Mouse (Mus musculus) forebrain, embryonic 14.5 days (tissue): ENCODE measurements at regions not wholly inside any gene's neighbourhood (a gene's known extent, or its start where the extent isn't known, plus 50 kb on each side); places are given as distances from the start of the nearest gene placed in this dataset.
"Not testable (repeated sequence)": the region's sequence is repeated elsewhere in the genome, so short reads cannot be mapped to it uniquely, and the experiment has no call there.

ENCODE experiments used
- ATAC-seq: fragments of 200-750 bp; cut with Nextera tagmentation; 2 replicates; pipeline ENCODE4 v1.8.0; 2017; ENCODE audit warnings: mild to moderate bottlenecking, moderate library complexity
- DNase-seq: peaks from one replicate; pipeline ENCODE4 v3.0.0-alpha.2; 2015; ENCODE audit warnings: low spot score
- H3K27ac ChIP-seq: fragments of 300-500 bp; sonication (generic); 2 replicates; pipeline ENCODE4 v1.5.1; 2014; ENCODE audit warnings: low read depth, mild to moderate bottlenecking, control low read depth, low read length, moderate library complexity
- H3K27me3 ChIP-seq: fragments of 300-500 bp; sonication (generic); replicated peaks from 2 replicates; pipeline ENCODE4 v1.6.1; 2014; ENCODE audit warnings: low read length, control low read depth, mixed read lengths; ENCODE audit not compliant: control insufficient read depth, insufficient read depth
- H3K36me3 ChIP-seq: fragments of 300-500 bp; sonication (generic); 2 replicates; pipeline ENCODE4 v1.6.1; 2014; ENCODE audit warnings: low read length, control low read depth; ENCODE audit not compliant: control insufficient read depth, insufficient read depth
- H3K4me1 ChIP-seq: fragments of 300-500 bp; sonication (generic); 2 replicates; pipeline ENCODE4 v1.6.1; 2014; ENCODE audit warnings: antibody characterized with exemption, low read length, control low read depth; ENCODE audit not compliant: control insufficient read depth, insufficient read depth
- H3K4me2 ChIP-seq: fragments of 300-500 bp; sonication (generic); 2 replicates; pipeline ENCODE4 v1.6.1; 2014; ENCODE audit warnings: mild to moderate bottlenecking, control low read depth, low read length
- H3K4me3 ChIP-seq: fragments of 300-500 bp; sonication (generic); 2 replicates; pipeline ENCODE4 v1.5.1; 2014; ENCODE audit warnings: low read depth, low read length, control low read depth
- H3K9ac ChIP-seq: fragments of 300-500 bp; sonication (generic); 2 replicates; pipeline ENCODE4 v1.6.1; 2014; ENCODE audit warnings: mild to moderate bottlenecking, low read length, control low read depth, moderate library complexity
- H3K9me3 ChIP-seq: fragments of 300-500 bp; sonication (generic); replicated peaks from 2 replicates; pipeline ENCODE4 v1.6.1; 2016; ENCODE audit warnings: low read length, control low read depth, mixed read lengths; ENCODE audit not compliant: control insufficient read depth
- WGBS: fragments of 180-500 bp; shearing (Covaris S2); extraction: QIAGEN DNeasy Blood & Tissue Kit; methylation state at CpG from one replicate; pipeline ENCODE4 v1.1.7; 2014; 5-methylcytosine and 5-hydroxymethylcytosine counted together

- Histone ChIP-seq H3K9me3 (no peaks in the 10 kb centered on the region), H3K4me3 (no peak overlapping the region), H3K9ac (no peak overlapping the region), H3K27me3 (no peaks in the 10 kb centered on the region), H3K27ac (no peak overlapping the region), H3K4me1 (no peaks in the 10 kb centered on the region), H3K36me3 (no peaks in the 10 kb centered on the region), H3K4me2 (no peak overlapping the region)
- DNase-seq (peak; percentile 45), ATAC-seq (no peak)
- WGBS: 82% methylated on average over 1 of the region's 1 CpGs
Measured at GRCm38 (mm10) chr3:6004423-6004822, 253.8 kb downstream of the Gm8797 start.

DNA sequence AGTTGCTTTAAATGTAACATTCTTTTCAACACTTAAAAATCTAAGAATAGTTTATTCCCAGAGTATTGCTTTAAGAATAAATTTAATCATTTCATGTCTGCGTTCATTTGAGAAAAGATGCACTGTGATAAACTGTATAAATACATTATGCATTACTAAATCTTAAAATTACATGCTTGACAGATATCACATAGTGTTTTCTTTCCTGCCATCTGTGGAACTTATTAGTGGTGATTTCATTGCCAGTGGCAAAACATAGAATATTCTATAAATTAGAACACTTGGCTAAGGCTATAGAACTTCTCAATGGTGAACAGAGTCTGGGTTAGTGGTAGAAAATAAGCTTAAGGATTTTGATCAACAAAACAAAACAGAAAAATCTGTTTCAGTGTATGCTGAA lies 268.1 kb downstream of the Gm8797 start:
- Histone ChIP-seq H3K9me3 (no peaks in the 10 kb centered on the region), H3K27me3 (no peaks in the 10 kb centered on the region), H3K9ac (no peak overlapping the region), H3K4me1 (no peaks in the 10 kb centered on the region), H3K4me3 (no peak overlapping the region), H3K36me3 (no peaks in the 10 kb centered on the region), H3K27ac (no peak overlapping the region), H3K4me2 (no peak overlapping the region)
- ATAC-seq (peak; percentile 60; the same call in 1 of the 2 replicates), DNase-seq (peak; percentile 61)
- WGBS: 81% methylated on average over 1 of the region's 1 CpGs

- not testable (repeated sequence) for H3K9me3 ChIP-seq, H3K4me2 ChIP-seq, H3K4me3 ChIP-seq, H3K9ac ChIP-seq, H3K4me1 ChIP-seq, H3K27me3 ChIP-seq, H3K27ac ChIP-seq, ATAC-seq, DNase-seq, H3K36me3 ChIP-seq
- WGBS: 46% methylated on average over 3 of the region's 3 CpGs
Measured at GRCm38 (mm10) chr3:6041325-6041724, 290.7 kb downstream of the Gm8797 start.

- Histone ChIP-seq H3K36me3 (no peaks in the 10 kb centered on the region), H3K27ac (no peak overlapping the region), H3K4me2 (no peak overlapping the region), H3K4me3 (no peak overlapping the region), H3K9ac (no peak overlapping the region), H3K9me3 (no peaks in the 10 kb centered on the region), H3K27me3 (no peaks in the 10 kb centered on the region), H3K4me1 (no peaks in the 10 kb centered on the region)
- WGBS: 90% methylated on average over 4 of the region's 4 CpGs
- no peak for DNase-seq
- ATAC-seq: no peak
Measured at GRCm38 (mm10) chr3:6049472-6050045, 299.0 kb downstream of the Gm8797 start.

- Histone ChIP-seq H3K27me3 (no peaks in the 10 kb centered on the region), H3K4me3 (no peak overlapping the region), H3K9me3 (no peaks in the 10 kb centered on the region), H3K9ac (no peak overlapping the region), H3K4me2 (no peak overlapping the region), H3K27ac (no peak overlapping the region), H3K4me1 (no peaks in the 10 kb centered on the region), H3K36me3 (no peaks in the 10 kb centered on the region)
- DNase-seq (no peak), ATAC-seq (no peak)
- WGBS: 90% methylated on average over 2 of the region's 2 CpGs
Measured at GRCm38 (mm10) chr3:6051901-6052300, 301.3 kb downstream of the Gm8797 start.

- Histone ChIP-seq H3K27ac (no peak overlapping the region), H3K36me3 (no peaks in the 10 kb centered on the region), H3K4me2 (no peak overlapping the region), H3K4me1 (no peaks in the 10 kb centered on the region), H3K9me3 (no peaks in the 10 kb centered on the region), H3K27me3 (no peaks in the 10 kb centered on the region), H3K9ac (no peak overlapping the region), H3K4me3 (no peak overlapping the region)
- ATAC-seq (no peak), DNase-seq (no peak)
- 23% methylated on average over 1 of the region's 1 CpGs for WGBS
Measured at GRCm38 (mm10) chr3:6083855-6084254, 333.2 kb downstream of the Gm8797 start.

GRCm38 (mm10) chr3:6087267-6087666 lies 336.7 kb downstream of the Gm8797 start:
- no peak for DNase-seq
- 75% methylated on average over 9 of the region's 9 CpGs for WGBS

DNA sequence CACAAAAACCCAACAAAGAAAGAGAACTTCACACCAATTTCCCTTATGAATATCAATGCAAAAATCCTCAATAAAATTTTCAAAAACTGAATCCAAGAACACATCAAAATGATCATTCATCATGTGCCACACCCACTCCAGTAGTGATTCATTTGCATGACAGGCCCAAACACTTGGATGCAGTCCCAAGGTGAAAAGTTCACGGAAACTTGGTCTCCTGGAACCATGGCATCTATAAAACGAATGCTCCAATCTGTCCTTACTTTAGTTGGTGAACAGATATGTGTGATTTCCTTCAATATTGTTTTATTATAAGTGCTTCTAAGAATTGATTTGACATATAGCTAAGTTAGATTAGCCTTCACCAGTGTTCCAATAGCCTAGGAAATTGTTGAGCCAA lies 343.3 kb downstream of the Gm8797 start:
- no peak overlapping the region for H3K27ac ChIP-seq
- 88% methylated on average over 2 of the region's 2 CpGs for WGBS

More at GRCm38 (mm10) chr3:6087267-6087666, 336.7 kb downstream of the Gm8797 start:
- Histone ChIP-seq H3K27me3 (no peaks in the 10 kb centered on the region), H3K4me1 (no peaks in the 10 kb centered on the region), H3K4me2 (no peak overlapping the region), H3K9me3 (no peaks in the 10 kb centered on the region), H3K9ac (no peak overlapping the region), H3K36me3 (no peaks in the 10 kb centered on the region), H3K4me3 (no peak overlapping the region), H3K27ac (no peak overlapping the region)
- ATAC-seq: no peak

DNA sequence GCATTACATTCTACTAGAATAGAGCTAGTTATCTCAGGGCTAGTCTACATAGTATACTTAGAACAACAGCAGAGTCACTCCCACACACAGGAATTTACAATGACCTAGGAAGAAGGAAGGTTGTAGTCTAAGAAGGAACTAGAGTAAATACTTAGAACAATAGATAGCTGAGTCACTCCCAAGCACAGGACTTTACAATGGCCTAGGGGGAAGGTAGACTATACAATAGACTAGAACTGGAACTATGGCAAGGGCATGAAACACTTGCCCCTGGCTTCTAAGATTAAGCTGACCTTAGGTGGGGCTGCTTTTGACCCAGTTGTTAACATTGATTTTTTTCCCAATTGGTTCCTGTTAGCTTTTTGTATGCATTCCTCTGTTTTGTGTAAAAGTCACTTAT lies 343.8 kb downstream of the Gm8797 start:
- ATAC-seq, H3K4me1 ChIP-seq, H3K4me3 ChIP-seq, DNase-seq, H3K27ac ChIP-seq, H3K4me2 ChIP-seq, H3K27me3 ChIP-seq, H3K36me3 ChIP-seq, H3K9me3 ChIP-seq, H3K9ac ChIP-seq: not testable (repeated sequence)

More for the DNA sequence above, 343.3 kb downstream of the Gm8797 start:
- no peak overlapping the region for H3K4me2 ChIP-seq
- no peak overlapping the region for H3K4me3 ChIP-seq
- ATAC-seq (no peak), DNase-seq (no peak)
- H3K36me3 ChIP-seq: no peaks in the 10 kb centered on the region
- H3K9me3 ChIP-seq: no peaks in the 10 kb centered on the region
- H3K4me1 ChIP-seq: no peaks in the 10 kb centered on the region
- no peak overlapping the region for H3K9ac ChIP-seq
- H3K27me3 ChIP-seq: no peaks in the 10 kb centered on the region
